Mouse (Mus musculus): Measurements from ENCODE around the gene Gm15446.

DNA sequence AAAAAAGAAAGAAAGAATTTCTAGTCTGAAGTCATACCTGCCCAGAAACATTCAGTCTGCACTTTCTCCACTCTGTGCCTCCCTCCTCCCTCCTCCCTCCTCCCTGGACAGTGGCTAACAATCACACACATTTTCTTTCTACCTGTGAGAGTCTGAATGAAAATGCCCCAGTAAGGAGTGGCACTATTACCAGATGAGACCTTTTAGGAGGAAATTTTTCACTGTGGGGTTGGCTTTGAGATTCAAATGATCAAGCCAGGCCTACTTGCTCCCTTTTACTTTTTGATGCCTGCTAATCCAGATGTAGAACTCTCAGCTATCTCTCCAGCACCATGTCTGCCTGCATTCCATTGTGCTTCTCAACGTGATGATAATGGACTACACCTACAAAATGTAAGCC lies 27.1 kb downstream of the Gm15446 start:
- TF ChIP-seq POLR2A (IDR thresholded peaks at IDR 0.05; ENCODE audit: insufficient read length, low read depth), result no peak
- no peak for TF ChIP-seq MAX (IDR thresholded peaks at IDR 0.05; ENCODE audit: low read depth)
- TF ChIP-seq USF1 (IDR thresholded peaks at IDR 0.05; ENCODE audit: low read depth), result no peak
- TF ChIP-seq TCF12 (IDR thresholded peaks at IDR 0.05; ENCODE audit: insufficient read depth, poor library complexity, severe bottlenecking), result no peak

All from myocyte (in vitro differentiated cells).